Mouse (Mus musculus): ENCODE data around the gene Tfeb. TPM values are rescaled to one million over a fixed set of nuclear protein-coding genes. Genes with fewer than 3 reads are reported as not detected.

The Tfeb gene
- polyA plus RNA-seq, 1 experiment from 2014 or later = 48.3 TPM

DNA sequence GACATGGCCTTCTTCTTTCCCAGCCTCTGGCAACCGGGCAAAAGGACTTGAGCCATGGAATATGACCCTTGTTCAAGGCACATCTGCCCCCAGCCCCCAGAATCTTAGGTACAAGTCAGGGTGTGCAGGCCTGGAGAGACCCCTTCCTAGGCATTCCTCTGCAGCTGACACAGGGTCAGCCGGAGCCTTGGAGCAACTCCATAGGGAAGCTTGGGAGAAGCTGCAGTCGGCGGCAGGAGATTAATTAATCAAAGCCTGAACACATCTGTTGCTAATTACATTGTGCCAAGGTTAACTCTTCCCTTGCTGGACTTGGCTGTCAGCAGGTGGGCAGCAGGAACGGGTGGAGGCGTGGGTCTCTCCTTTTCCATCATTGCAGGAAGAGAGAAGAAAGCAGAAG, 77.7 kb downstream of the Tfeb start:
- no peaks in the 10 kb centered on the region for H3K27me3 ChIP-seq
- ATAC-seq (no peak), DNase-seq (ENCODE audit: low read depth, low spot score) (no peak)
- in situ Hi-C loops (cut with MboI; ENCODE audit: low pct_unique_long_range_greater_than_20kb) = no loop called here
- ChIA-PET CTCF (no interaction called here), POLR2A (no interaction called here)
- no peak for TF ChIP-seq CTCF (IDR thresholded peaks at IDR 0.05)

DNA sequence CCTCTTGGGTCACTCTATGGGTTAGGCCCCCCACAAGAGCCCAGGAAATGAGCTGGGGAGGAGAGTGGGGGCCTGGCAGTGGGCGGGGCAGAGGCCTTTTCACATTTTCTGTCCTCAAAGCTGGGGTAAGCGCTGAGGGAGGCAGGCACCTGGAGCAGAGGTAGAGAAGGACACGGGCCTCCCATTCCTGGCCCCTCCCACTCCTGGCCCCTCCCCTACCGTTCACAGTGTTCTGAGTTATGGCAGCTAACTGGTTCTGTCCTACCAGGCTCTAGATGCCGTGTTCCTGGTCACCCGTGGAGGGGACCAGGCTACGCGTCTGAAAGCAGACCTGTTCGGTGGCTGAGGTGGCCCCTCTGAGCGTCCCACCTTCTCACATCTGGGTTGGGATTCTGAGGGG, 78.6 kb downstream of the Tfeb start:
- ChIA-PET POLR2A (no interaction called here), CTCF (interaction anchor here (0.9 kb wide), 1 partner anchor 23 kb away, joined by 3 read pairs; no protein-coding TSS in a partner anchor)
- no peak for DNase-seq (ENCODE audit: low read depth, low spot score)
- TF ChIP-seq CTCF (IDR thresholded peaks at IDR 0.05) = no peak
- ATAC-seq = no peak
- no peaks in the 10 kb centered on the region for H3K27me3 ChIP-seq
- in situ Hi-C loops (cut with MboI; ENCODE audit: low pct_unique_long_range_greater_than_20kb) = no loop called here

DNA sequence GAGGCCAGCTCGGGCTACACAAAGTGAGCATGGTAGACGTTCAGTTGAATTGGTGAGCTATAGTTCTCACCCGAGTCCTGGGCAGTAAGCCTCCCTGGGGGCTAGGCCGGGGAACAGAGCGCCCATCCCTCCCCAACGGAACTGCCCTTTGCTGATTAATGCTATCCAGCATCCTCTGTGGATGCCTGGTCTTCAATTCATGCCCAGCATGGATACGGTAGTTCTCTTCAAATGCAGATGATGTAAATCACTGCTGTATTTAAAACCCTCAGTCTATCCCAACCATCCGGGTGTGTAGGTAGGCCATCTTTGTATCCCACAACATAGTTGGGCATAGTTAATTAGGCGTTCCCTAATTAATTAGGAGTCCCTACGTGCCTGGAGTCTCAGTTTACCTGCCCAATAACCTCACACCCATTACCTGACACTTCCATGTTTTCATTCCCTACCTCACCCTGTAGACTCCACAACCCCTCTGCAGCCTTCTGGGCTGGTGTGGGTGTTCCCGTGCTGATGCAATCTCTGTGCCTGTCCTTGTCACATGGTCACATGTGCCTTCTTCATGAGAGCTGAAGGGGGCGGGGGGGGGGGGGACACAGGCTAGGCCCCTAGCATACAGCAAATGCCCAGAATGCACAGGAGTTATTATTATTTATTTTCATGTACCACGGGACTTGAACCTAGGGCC, 81.4 kb downstream of the Tfeb start:
- ATAC-seq (no peak), DNase-seq (ENCODE audit: low read depth, low spot score) (no peak)
- ChIA-PET CTCF (no interaction called here), POLR2A (no interaction called here)
- in situ Hi-C loops (cut with MboI; ENCODE audit: low pct_unique_long_range_greater_than_20kb) = no loop called here
- no peak for TF ChIP-seq CTCF (IDR thresholded peaks at IDR 0.05)
- no peaks in the 10 kb centered on the region for H3K27me3 ChIP-seq

DNA sequence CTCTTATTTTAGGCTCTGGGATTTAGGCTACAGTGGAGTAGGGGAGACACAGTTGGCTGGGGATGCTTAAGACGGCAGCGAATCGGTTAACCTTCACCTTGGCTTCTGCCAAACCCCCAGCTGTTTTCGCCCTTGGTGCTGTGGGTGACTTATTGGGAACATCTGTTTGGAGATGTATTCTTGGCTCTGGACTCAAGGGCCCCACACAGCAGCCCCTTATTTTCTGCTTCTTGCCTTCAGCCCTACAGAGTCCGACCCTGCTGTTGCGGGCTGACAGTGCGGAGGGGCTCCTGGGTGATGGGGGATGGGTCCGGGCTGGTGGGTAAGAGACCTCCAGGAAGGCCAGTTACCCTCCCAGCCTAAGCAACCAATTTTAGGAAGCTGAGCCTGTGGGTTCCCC, 84.5 kb downstream of the Tfeb start:
- no peak for DNase-seq (ENCODE audit: low read depth, low spot score)
- H3K27me3 ChIP-seq = no peaks in the 10 kb centered on the region
- in situ Hi-C loops (cut with MboI; ENCODE audit: low pct_unique_long_range_greater_than_20kb) = no loop called here
- no peak for ATAC-seq
- no peak for TF ChIP-seq CTCF (IDR thresholded peaks at IDR 0.05)
- ChIA-PET POLR2A (no interaction called here), CTCF (interaction anchor here (1.5 to 1.6 kb wide), 2 partner anchors 15 to 16 kb away, joined by 4 read pairs; no protein-coding TSS in a partner anchor)

DNA sequence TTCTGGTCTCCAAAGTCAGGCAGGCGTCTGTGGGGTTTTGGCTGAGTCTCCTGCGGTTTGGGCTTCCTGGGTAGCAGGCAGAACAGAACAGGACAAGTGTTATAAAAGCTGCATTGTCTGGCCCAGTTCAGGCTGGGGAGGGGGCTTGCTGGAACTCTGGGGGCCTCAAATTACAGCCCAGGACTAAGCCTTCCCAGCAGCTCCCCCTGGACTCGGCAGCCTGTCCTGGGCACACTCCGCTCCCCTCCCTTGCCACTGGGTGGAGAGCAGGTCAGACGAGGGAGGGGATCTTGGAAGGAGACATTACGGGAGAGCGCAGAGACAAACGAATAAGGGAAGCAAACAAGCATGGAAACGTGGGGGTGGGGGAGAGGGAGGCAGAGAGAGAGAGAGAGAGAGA, 94.3 kb downstream of the Tfeb start:
- peaks cover 14% of the 10 kb centered on the region for H3K27me3 ChIP-seq
- in situ Hi-C loops (cut with MboI; ENCODE audit: low pct_unique_long_range_greater_than_20kb) = no loop called here
- no peak for ATAC-seq
- CTCF ChIA-PET = no interaction called here
- no peak for TF ChIP-seq CTCF (IDR thresholded peaks at IDR 0.05)
- DNase-seq (ENCODE audit: low read depth, low spot score) = no peak
- POLR2A ChIA-PET = no interaction called here

DNA sequence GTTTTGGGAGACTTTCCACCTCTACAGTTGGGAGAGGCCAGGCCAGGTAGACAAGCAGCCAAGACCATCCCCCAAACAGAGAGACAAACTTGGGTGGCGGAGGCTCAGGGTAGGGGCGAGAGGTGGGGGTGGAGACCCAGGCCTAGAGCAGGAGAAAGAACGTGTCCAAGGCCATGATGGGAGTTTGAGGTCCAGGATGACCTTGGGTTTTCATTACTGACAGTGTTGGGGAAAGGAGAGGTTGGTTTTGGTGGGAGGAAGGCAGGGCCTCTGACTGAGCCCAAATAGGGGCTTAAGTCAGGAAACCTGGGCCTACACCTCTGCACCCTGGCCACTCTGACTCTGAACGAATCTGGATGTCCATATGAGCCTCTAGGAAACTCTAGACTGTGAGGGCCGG, 94.9 kb downstream of the Tfeb start:
- CTCF ChIA-PET = interaction anchor here (1.0 kb wide), 1 partner anchor 27 kb away, joined by 3 read pairs; no protein-coding TSS in a partner anchor
- ATAC-seq (no peak), DNase-seq (ENCODE audit: low read depth, low spot score) (no peak)
- peaks cover 14% of the 10 kb centered on the region for H3K27me3 ChIP-seq
- in situ Hi-C loops (cut with MboI; ENCODE audit: low pct_unique_long_range_greater_than_20kb) = no loop called here
- no peak for TF ChIP-seq CTCF (IDR thresholded peaks at IDR 0.05)
- POLR2A ChIA-PET = no interaction called here

DNA sequence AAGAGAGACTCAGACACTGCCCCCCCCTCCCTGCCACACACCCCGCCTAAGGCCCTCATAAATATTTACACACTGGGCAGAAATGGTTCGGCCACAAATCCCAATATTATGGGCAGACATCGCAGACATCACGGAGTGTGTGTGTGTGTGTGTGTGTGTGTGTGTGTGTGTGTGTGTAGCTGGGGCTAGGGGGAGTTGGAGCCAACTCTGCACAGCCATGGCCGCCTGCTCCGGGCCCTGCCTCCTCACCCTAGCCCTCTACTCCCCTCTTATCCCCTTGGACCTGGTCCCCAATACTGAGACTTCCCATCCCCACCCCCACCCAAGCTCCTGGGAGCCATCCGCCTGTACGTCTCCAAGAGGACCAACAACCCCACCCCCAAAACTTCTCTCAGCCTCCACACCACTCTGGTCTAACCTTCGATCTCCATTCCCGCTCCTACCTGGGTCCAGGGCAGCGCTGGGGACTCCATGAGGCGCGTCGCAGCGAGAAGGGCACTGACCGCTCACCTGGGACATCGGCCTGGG, 95.7 kb downstream of the Tfeb start:
- in situ Hi-C loops (cut with MboI; ENCODE audit: low pct_unique_long_range_greater_than_20kb) = no loop called here
- no peak for DNase-seq (ENCODE audit: low read depth, low spot score)

DNA sequence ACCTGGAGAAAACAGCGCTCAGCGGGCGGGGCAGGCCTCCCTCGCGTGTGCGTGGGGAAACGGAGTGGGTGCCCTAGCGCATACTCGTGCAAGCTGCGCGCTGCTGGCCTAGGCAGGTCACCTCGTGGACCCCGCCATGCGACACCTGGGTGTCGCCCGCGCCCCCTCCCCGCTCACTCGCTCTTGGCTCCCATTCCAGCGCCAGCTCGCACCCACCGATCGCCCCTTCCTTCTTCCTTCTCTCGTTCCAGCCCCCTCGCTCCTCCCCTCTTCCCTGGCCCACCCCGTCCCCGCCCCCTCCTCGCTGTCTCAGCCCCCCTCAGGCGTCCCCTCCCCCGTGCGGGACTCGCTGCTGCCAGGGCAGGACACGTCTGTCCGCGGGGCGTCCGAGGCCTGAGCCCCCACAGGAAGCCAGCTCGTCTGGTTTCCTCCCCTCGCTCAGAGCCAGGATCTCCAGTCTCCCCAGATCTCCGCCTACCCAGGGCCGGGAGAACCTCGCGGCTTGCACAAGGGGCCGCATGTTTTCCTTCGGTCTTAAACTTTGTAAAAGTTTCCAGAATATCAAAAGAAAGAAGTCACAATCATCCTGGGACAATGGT, 96.3 kb downstream of the Tfeb start:
- peaks cover 14% of the 10 kb centered on the region for H3K27me3 ChIP-seq
- DNase-seq (ENCODE audit: low read depth, low spot score) (no peak), ATAC-seq (no peak)
- ChIA-PET POLR2A (no interaction called here), CTCF (no interaction called here)
- no peak for TF ChIP-seq CTCF (IDR thresholded peaks at IDR 0.05)
- in situ Hi-C loops (cut with MboI; ENCODE audit: low pct_unique_long_range_greater_than_20kb) = no loop called here

More for the DNA sequence above, 95.7 kb downstream of the Tfeb start:
- H3K27me3 ChIP-seq = peaks cover 14% of the 10 kb centered on the region
- ChIA-PET CTCF (interaction anchor here (1.0 kb wide), 1 partner anchor 27 kb away, joined by 3 read pairs; no protein-coding TSS in a partner anchor), POLR2A (no interaction called here)
- no peak for TF ChIP-seq CTCF (IDR thresholded peaks at IDR 0.05)
- no peak for ATAC-seq

DNA sequence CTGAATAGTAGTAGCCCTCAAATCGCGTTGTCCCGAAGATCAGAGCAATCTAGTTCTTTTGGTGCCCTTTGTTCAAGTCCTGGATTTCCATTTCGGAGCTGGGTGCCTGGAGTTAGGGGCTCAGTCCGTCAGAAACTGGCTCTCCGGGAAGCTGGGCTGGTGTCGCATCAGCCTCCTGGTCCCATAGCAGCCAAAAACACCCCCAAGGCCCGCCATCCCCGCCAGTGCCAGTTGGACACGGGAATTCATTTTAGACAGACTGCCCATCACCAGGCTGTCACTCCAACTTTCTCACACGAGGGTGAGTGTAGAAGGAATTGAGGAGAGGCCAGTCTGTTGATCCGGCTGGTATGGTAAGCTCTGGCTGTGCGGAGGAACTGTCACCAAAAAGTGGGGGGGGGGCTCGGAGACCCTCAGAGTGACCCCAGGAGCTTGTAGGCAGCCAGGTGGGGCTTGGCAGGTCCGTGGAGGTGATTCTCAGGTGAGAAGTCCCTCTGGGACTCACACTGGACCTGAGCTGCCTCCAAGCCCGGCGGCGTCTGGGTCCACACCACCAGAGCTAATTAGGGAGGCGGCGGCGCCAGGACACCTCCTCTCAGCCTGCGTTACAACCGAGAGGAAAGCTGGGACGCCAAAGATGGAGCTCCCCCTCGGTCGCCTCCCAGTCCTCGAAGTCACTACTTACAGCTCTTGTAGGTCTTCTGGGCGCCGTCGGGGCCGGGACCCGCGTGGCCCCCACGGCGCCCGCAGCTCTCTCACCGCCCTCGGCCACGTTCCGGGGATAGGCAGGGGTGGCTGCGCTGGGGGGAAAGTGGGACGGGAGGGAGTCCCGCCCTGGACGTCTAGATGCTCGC, 97.0 kb downstream of the Tfeb start:
- H3K27me3 ChIP-seq = peaks cover 14% of the 10 kb centered on the region
- no peak for DNase-seq (ENCODE audit: low read depth, low spot score)
- in situ Hi-C loops (cut with MboI; ENCODE audit: low pct_unique_long_range_greater_than_20kb) = no loop called here
- ATAC-seq = no peak
- ChIA-PET POLR2A (no interaction called here), CTCF (no interaction called here)
- TF ChIP-seq CTCF (IDR thresholded peaks at IDR 0.05) = no peak

DNA sequence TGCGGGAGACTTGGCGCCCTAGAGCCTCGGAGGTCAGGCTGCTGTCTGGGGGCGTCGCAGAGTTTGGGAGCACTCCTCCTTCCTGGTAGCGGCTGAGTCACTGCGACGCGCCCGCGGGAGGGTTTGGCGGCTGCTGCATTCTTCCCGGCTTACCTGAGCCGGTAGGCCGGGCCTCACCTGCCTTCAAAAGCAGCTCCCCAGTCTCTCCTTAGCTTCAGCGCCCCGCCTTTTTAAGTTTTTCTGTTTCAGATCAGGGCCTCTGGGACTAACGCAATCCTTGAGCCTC, 97.6 kb downstream of the Tfeb start, which contains the start of gene Mdfi:
Gene Mdfi (minus strand): TSS at position 210 of the 286 bp plus-strand sequence.
- peaks cover 14% of the 10 kb centered on the region for H3K27me3 ChIP-seq
- DNase-seq (ENCODE audit: low read depth, low spot score) (no peak), ATAC-seq (no peak)
- POLR2A ChIA-PET = interaction anchor here (0.6 kb wide), 1 partner anchor 11 kb away, joined by 3 read pairs; no protein-coding TSS in a partner anchor
- in situ Hi-C loops (cut with MboI; ENCODE audit: low pct_unique_long_range_greater_than_20kb) = no loop called here
- TF ChIP-seq CTCF (IDR thresholded peaks at IDR 0.05) = no peak
- CTCF ChIA-PET = interaction anchor here (1.3 kb wide), 1 partner anchor 8 kb away, joined by 4 read pairs; no protein-coding TSS in a partner anchor
